Mouse (Mus musculus) adrenal gland, postnatal 36 days (tissue): Measurements from ENCODE around the gene Rhoh. TPM values are rescaled to one million over a fixed set of nuclear protein-coding genes. Genes with fewer than 3 reads are reported as not detected.
A peak's percentile ranks its signal among the peaks of the same experiment; 100 is the strongest.

Experiments used
- DNase-seq, 2 experiments: peaks; one replicate each; pipeline ENCODE4 v3.0.0; 2021; ENCODE audit warnings: mixed read lengths in 1 of 2
- long read RNA-seq, 2 experiments: library from polyadenylated mRNA; stranded (forward); transcript quantifications; one replicate each; pipeline ENCODE4 v2.0.0; 2021; ENCODE audit warnings: borderline sequencing depth in 2 of 2
- total RNA-seq, 2 experiments: library from RNA; stranded (reverse); gene quantifications; 2 replicates each; pipeline ENCODE4 v1.2.3; 2021

The Rhoh gene
- under 1 TPM; 0.30 to 0.40 TPM for total RNA-seq
- long read RNA-seq, experiment 1 = 0 reads
- long read RNA-seq, experiment 2, partial matches to known transcripts = 0 of 1 reads
- long read RNA-seq, experiment 2, other reads (novel, unspliced or antisense) = 0 of 1 reads

DNA sequence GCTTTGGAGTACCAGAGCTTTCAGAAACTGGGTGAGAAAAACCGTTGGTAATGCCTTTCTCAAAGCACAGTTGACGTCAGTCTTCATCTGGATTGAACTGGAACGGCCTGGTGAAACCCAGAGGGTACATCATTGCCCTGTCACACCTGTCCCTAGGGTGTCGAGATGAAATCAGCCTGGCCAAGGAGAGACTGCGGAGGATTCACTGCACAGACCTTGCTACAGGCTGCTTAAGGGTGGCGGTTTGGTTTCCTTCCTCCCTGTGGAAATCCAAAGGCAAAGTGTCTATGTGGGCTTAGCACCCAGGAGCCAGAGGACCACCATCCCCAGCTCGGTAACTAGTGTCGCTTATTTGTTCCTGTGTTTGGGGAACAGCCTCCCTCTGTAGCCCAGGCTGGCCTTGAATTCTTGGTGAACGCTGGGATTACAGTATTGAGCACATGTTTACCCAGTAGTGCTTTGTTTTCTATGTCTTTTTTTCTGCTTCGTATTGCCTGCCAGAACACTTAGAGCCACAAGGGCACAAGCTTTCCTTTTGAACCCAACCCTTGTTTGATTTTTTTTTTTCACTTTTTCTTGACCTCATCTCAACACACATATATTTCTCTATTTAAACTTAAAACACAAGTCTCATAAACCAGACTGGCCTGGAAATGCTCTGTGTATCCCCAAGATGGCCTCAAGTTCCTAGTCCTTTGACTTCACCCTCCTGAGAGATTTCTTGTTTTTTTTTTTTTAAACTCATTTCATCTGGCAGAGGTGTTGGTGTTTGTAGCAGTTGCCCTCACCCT, at the start of gene Rhoh:
Rhoh (plus strand) TSS at position 60 of the 791 bp plus-strand sequence.
- DNase-seq = no peak

DNA sequence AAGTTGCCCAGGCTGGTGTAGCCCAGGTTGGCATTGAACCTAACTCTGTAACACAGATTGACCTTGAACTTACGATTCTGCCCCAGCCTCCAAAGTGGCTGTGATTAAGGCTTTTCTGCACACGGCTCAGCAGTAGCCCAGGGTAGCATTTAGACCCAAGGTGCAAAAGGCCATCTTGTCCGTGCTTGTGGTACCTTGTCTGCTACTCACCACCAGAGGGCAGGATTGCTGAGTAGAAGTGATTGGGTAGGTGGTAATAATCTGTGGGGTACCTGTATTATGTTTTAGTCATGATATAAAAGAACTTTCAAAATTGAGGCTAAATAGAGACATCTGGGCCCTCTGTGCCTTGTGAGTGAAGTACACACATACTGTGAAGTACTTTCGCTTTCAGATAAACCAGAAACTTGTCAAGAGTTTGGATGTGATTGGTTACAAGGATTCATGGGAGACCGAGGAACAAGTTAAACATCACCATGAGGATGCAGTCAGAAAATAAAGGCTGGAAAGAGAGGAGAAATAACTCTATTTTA, 37.3 kb upstream of the Rhoh start:
- peak; percentile 30 to 57 for DNase-seq

DNA sequence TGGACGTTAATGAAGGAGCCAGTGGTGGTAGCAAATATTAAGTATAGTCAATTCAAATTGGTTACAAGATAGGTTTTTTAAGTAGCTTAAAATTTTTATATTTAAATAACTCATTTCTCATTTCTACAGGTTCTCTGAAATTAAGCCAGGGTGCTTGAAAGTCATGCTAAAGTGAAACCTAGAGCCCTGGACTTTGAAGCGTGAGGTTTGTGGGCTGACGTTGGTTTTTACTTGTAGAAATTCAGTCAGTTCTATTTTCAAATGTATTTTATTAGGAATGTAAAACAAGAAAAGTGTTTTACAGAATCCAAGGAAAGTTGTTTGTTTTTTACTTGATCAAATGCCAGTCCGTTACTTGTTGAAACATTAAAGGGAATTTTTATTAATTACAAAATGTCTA, 34.5 kb upstream of the Rhoh start:
- DNase-seq = no peak

DNA sequence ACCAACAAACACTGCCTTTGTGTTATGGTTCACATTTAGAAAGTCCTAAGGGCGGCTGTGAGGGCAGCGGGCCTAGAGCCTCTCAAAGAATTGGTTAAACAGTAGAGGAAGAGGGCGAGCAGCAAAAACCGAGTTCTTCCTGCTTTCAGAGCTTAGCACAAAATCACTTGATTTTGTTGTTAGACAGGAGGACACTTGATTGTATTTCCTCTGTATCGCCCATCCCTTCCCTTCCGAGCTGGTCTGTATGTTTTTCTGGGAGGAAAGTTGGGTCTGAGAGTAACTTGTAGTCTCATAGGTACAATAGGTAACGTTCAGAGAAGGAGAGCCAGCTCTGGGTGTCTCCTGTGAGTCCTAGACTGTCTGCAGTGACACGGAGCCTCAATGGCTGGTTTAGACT, 33.9 kb upstream of the Rhoh start:
- DNase-seq = no peak

DNA sequence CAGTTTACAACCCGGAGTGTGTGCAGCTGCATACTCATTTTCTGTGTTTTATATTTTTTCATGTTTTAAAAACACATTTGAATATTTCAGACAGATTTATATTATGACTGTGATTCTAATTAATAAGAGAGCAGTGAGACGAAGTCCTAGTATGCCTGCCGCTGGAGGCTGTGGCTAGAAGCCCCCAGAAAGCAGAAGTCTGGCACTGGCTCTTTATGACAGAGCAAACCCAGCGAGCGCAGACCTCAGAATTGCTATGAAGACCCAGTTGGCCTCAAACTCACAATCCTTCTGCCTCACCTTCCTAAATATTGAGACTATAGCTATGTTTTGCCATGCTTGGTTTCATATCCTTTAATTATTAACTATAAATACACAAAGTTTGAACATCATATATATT, 32.8 kb upstream of the Rhoh start:
- DNase-seq = no peak

DNA sequence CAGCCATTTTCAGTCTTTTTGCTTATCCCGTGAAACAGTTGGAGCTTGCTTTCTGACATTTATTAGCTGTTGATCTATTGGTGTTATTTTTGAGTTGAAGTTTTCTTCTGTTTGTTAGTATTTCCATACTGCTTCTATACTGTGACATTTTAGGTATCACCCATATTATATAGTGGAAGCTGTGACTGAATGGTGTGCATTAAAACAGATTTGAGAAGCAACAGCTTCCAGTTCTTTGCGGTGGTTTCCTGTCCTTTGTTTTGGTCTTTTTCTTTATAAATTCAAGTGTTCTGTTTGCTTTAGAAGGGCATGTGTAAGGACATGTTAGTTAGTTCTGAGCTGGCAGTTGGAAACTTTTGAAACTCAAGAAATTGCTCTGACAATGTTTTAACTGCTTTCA, 32.0 kb upstream of the Rhoh start:
- no peak for DNase-seq

DNA sequence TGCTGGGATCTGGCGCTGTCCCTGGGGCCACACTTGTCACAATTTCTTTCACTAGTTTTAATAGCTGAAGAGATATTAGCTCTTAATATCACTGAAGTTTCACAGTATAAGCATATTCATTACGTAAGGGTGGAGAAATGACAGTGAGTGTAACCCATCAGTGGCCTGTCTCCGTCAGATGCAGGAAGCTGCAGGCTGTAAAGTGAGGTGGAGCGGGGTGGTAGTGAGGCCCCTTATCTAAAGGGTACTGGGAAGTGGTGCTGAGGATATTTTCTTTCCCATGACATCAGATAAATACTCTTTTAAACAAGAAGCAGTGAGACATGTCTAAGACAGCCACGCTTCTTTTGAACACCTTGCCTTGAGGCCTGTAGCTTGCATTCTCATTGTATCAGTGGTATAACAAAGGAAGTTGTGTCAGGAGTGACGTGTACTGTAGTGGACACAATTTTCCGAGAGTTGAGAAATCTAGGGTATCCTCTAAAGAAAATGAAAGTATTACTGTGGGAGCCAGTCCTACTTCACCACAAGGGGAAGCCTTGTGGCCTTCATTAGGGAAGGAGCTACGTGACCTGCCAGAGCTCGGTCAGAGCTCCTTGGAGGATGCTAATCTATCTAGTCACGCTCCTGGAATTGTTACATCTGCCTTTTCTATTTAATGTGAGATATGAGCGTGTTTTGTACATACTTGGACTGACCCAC, 28.9 kb upstream of the Rhoh start:
- no peak for DNase-seq

DNA sequence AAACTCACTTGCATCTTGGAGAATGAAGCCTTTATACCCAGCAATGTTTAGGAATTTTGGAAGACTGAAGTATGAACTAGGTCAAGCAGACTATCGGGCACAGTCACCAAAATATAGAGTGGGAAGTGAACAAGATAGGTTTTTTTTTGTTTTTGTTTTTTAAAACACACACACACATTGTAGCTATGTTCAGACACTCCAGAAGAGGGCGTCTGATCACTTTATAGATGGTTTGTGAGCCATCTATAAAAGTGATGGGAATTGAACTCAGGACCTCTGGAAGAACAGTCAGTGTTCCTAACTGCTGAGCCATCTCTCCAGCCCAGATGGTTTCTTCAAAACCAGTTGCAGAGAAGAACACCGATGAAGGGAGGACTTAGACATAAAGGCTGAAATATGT, 27.9 kb upstream of the Rhoh start:
- no peak for DNase-seq

DNA sequence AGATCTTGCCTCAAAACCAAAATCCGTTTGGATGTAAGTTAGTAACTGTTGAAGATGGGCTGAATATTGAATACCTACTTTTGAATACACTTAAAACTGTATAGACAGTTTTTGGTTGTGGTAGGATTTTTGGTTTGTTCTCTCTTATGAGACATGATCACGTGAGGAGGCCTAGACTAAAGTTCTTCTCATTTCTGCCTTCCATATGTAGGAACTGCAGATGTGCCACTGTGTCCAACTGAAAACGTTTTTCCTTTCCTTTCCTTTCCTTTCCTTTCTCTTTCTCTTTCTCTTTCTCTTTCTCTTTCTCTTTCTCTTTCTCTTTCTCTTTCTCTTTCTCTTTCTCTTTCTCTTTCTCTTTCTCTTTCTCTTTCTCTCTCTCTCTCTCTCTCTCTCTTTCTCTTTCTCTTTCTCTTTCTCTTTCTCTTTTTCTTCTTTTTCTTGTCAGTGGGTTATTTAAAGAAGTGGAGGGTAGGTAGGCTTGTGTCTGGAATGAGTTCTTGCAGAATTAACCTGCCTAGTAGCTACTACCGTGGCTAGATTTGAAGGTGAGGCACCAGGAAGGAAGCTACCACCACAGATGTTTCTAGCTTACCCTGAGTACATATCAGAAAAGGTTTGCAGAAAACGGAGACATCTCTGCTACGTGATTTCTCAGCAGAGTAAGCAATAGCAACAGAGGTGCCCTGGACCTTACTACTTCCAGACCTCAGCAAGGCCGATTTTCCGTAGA, 27.1 kb upstream of the Rhoh start:
- DNase-seq = no peak

DNA sequence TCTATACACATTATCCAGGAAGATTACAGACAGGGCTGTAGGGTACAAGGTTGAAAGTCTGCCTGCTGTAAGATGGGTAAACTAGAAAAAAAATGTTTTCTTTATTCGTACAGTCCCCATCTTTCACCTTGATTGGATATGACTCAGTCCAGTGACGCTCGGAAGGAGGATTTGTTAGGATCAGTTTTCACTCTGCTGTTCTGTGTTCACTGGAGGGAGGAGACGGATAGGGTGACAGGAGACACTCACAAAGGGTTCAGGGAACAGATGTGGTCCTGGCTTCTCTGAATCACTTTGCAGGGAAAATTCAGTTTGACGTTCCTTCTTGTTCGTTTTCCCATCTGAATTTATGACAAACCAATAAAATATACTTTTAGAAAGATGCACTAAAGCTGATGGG, 23.0 kb upstream of the Rhoh start:
- peak; percentile 10 to 14 for DNase-seq

DNA sequence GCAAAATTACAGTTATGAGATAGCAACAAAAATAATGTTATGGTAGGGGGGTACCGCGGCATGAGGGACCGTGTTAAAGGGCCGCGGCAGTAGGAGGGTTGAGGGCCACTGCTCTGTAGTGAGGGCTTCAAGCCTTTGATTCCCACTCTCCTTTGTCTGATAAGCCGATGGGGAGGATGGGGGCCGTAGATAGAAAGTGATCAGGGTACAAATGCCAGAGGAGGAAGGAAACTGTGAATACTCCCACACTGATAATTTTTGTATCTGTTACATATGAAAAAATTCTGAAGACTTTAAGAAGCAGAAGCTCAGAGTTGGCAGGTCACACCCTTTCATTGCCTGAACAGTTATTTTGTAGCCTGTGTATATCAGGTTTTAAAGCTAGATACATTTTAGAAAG, 18.1 kb upstream of the Rhoh start:
- no peak for DNase-seq

DNA sequence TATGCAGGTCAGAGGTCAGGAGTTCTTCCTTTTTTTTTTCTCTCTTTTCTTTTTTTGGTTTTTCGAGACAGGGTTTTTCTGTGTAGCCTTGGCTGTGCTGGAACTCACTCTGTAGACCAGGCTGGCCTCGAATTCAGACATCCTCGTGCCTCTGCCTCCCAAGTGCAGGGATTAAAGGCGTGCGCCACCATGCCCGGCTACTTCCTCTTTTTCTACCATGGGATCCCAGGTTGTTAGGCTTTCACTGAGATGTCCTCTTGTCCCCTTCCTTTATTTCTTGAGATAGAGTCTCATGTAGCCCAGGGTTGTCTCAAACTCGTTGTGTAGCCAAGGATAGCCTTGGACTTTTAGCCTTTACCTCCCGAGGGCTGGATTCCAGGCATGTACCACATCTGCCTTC, 14.5 kb upstream of the Rhoh start:
- DNase-seq = no peak

DNA sequence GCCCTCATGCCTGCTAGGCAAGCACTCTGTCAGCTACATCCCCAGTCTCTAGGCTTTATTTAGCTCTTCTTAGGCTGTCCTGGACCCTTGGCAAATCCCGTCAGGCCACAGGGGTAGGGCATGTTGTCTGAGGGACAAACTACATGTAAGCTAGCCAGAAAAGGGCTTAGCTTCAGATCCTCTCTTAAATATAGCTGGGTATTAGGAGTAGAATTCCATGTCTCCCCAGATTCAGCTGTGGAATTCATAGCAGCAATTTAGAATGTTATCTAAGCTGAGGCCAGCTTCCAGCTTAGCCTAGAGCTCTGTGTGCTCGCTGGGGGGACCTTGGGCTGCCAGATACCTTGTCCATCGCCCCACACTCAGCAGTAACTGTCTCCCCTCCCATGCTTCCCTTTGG, 14.1 kb upstream of the Rhoh start:
- no peak for DNase-seq

DNA sequence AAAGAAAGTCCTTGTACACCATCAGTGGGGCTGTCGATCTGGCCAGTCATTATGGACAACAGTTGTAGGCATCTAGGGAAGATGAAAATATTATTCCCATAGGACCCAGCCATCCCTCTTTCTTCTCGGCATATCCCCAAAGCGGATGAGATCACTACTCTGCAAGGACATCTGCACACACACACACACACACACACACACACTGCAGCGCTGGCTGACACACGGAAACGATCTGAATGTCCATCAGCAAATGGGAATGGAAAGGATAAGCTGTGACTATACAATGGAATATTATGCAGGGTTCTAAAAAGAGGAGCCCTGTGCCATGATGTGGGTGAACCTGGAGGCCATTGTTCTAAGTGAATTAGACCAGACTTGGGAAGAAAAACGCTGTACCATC, 13.4 kb upstream of the Rhoh start:
- peak; percentile 41 to 63 for DNase-seq

DNA sequence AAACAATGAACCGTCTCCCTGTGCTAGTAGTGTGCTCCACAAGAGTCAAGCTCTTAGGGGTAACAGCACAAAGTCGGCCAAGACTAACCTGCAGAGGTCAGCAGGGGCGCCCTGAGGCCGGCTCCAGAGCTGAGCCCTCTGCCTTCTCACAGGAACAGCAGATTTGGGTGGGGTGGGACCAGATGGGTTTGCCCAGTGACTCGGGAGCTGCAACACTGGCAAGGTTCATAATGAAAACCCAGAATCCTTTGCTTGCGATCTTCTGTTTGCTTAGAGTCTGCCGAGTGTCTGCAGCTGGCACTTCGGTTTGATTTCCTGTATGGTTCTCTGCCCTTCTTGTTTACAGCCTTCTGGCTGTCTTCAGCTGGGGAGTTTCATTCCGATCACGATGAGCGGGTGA, 10.2 kb upstream of the Rhoh start:
- DNase-seq = no peak

DNA sequence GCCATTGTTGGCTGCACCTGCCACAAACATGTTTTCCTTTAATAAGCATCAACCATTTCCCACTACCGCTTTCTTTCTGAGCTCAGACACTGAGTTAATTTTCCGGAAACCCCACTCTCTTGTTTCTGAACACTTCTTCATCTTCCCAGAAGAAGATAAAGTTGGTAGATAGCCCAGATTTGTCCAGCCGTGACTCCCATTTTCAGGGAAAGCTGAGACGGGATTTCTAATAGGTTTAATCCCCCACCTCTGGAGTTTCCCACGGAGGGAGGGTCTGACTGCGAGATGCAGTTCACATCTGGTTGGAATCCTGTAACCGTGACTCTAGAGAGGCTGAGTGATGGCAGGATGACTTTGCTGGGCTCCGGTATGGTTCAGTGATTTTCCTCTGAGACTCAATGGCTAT, 6.2 kb upstream of the Rhoh start:
- no peak for DNase-seq

DNA sequence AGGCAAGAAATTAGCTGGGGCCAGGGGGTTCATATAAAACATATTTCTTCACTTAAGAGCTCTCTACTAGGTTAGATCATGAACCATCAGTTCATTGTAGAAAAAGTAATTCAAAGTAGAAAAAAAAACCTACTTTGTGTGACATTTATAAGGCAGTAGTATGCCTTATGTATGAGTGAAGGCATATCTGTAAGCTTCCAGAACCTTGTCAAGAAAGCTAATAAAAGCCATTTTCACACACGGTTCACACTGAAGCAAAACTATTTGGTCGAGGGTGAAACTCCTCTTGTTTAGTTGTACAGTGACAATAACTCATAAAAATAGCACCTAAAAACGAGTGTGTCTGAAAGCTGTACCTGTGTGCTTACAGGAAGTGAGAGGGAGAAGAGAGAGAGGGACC, 5.4 kb upstream of the Rhoh start:
- no peak for DNase-seq

DNA sequence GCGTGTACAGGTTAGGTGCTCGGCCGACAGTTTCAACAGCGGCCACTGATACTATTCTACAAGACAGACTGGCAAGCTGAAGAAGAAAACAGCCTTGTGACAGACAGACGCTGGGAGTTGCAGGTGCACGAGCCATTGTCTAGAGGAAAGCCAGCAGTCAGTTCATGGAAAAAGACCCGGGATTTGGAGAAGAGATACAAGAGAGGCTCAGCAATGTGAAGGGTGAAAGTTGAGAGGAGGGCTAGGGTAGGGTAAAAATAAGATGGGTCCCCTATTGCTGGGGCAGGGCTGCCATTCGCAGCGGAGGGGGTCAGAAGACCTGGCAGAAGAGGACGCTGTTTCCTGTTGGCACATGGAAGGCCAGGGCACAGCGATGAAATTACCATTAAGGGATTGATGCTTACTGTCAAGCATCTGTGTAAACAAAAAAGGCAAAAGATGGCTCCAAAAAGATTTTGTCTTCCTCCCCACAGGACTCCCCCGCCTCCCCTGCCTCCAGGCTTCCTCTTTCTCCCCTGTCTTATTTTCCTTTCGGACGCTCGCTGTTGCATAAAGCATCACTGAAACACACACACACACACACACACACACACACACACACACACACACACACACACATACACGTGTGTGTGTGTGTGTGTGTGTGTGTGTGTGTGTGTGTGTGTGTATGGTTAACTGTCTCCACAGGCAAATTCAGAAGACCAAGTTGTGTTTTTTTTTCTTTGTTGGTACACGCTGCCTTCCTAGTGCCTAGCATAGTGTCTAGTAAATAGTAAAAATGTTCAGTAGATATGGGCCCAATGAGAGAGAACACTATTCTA, 4.2 kb upstream of the Rhoh start:
- no peak for DNase-seq

DNA sequence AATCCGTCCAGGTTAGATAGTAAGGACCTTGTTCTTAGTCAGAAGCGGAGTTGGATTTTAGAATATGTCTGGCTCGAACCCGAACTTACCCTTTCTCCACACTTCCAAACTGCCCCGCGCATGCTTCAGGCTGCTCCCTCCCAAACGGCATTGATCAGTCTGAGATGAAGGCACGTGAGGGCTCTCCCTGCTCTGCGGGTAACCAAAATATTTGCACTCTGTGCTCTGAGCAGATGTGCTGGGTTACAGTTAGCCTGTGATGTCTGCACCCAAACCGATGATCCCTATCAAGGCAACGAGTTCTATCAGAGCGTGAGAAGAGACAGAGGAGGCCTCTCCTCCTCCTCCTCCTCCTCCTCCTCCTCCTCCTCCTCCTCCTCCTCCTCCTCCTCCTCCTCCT, 3.1 kb upstream of the Rhoh start:
- no peak for DNase-seq

DNA sequence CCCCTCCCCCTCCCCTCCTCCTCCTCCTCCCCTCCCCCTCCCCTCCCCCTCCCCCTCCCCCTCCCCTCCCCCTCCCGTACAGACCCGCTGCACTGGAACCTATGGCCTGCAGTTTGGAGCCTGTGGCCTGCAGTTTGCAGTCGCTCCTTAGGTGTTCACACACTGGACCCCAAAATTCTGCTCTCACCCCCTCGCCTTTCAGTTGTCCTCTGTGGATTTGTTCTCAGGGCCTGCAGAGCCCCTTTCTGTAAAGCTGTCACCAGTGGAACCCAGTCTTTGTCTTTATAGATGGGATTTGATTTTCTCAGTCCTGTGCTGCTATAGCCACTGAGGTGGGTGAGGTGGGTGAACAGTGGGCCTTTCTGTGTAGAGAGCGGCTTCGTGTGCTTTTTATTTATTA, 2.7 kb upstream of the Rhoh start:
- no peak for DNase-seq

DNA sequence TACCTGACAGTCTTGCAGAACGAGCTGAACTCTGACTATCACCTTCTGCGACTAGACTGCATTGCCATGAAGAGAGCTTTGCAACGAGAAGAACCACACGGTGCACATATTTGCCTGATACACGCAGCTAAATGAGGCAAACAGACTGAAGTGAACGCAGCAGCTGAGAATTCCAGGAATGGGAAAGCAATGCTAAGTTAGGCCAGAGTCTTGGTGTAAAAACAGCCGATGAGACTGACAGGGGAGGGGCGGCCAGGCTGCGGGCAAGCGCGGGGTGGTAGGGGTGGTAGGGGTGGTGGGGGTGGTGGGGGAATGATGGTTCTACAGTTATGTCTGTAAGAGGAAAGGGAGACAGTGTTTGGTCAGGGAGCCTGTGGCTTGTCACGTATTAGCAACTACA, 2.1 kb upstream of the Rhoh start:
- no peak for DNase-seq

DNA sequence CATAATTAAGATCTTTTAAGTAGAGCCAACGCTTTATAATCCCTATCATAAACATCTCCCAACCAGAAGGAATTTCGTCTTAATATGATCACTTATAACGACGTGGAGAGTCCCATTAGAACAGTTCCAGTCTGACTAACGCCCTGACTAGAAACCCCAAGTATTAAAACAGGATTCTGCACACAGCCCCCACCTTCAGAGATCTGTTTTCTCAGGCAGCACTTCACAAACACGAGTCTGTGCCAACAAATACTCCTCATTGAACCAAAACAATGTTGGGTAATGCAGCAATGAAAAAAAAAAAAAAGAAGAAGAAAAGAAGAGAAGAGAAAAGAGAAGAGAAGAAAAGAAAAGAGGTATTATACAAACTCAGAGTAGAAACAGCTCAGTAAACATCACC, 1.6 kb upstream of the Rhoh start:
- DNase-seq = no peak
